Comparison of ENCODE assay signal across 8 mouse cellular contexts in the genomic region with DNA sequence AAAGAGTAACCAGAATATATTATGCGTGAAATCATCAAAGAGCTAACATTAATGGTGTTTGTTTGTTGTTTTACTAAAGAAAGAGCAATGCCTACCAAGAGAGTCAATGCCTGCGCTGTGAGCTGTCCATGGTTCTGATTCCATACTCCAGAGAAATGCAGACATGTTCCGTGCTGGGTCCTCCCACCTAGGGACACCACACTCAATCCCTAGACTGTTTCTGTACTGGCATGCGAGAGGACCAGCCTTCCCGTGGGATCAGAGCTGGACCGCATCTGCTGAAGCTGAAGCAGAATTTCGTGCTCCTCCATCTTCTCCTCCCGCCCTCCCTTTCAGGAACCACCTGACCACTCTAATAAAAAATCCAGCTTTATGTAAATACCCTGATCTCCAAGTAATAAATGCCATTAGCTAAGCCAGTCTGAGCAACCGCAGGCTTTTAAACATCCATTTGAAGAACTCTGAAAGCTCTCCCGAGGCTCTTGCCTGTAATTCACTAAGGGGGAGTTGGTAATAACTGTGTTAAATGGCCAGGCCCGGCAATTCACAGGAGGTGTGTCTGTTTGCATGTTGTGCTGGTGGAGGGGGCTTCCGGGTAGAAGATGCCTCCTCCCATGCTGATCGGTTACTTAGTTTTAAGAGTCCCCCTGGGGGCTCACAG. TPM values are rescaled to one million over a fixed set of nuclear protein-coding genes. Genes with fewer than 3 reads are reported as not detected.
A peak's percentile ranks its signal among the peaks of the same experiment; 100 is the strongest.
DNase-seq lines count a peak whose midpoint lies in the region; ATAC-seq and TF ChIP-seq lines count a peak whose summit lies in the region.

No protein-coding gene starts in this region.

- H3K36me3 ChIP-seq in forebrain, embryonic 15.5 days = no peaks in the 10 kb centered on the region
- H3K36me3 ChIP-seq in midbrain, embryonic 13.5 days = no peaks in the 10 kb centered on the region

- CTCF ChIA-PET in Patski (lab: Charles Lee) = interaction anchor here (1.4 kb wide), 1 partner anchor 24 kb away, joined by 6 read pairs; no protein-coding TSS in a partner anchor

- no peak overlapping the region for H3K9ac ChIP-seq in forebrain, embryonic 15.5 days (replicated peaks)
- no peak overlapping the region for H3K9ac ChIP-seq in midbrain, embryonic 13.5 days (replicated peaks)

- peak; percentile 56 for DNase-seq in 416B (ENCODE audit: low read depth)
- DNase-seq in Patski (ENCODE audit: low read depth, low spot score) = peak; percentile 43
- DNase-seq in kidney, postnatal 14 days = peak; percentile 84
- no peak for DNase-seq in left cerebral cortex, postnatal 4 days
- no peak for DNase-seq in right cerebral cortex, postnatal 25 days
- DNase-seq in layer of hippocampus, postnatal 25 days (ENCODE audit: extremely low spot score in 1 of 2, low spot score in 1 of 2) = no peak

- TF ChIP-seq CTCF in Patski (IDR thresholded peaks at IDR 0.05) = no peak

- intact Hi-C loops in left cerebral cortex, postnatal 4 days (cut with DNase I) = no loop called here

- in situ Hi-C loops in Patski (cut with MboI; ENCODE audit: low pct_unique_long_range_greater_than_20kb) = no loop called here

- peaks cover 17% of the 10 kb centered on the region for H3K4me1 ChIP-seq in forebrain, embryonic 15.5 days
- peaks cover 27% of the 10 kb centered on the region for H3K4me1 ChIP-seq in midbrain, embryonic 13.5 days (replicated peaks)

- H3K4me3 ChIP-seq in forebrain, embryonic 15.5 days = no peak overlapping the region
- no peak overlapping the region for H3K4me3 ChIP-seq in midbrain, embryonic 13.5 days (replicated peaks)

- peak; percentile 71 for ATAC-seq in Patski
- ATAC-seq in forebrain, embryonic 15.5 days (replicated peaks) = 0 out of 2 replicates have a peak, but pooled peaks have one; percentile 16
- ATAC-seq in midbrain, embryonic 13.5 days = peak; percentile 46

- H3K27me3 ChIP-seq in Patski = peaks cover 37% of the 10 kb centered on the region
- H3K27me3 ChIP-seq in forebrain, embryonic 15.5 days = no peaks in the 10 kb centered on the region
- H3K27me3 ChIP-seq in midbrain, embryonic 13.5 days = peaks cover 17% of the 10 kb centered on the region

- POLR2A ChIA-PET in Patski (lab: Charles Lee) = interaction anchor here (0.7 kb wide), 1 partner anchor 13 kb away, joined by 3 read pairs; no protein-coding TSS in a partner anchor

- peak overlapping the region; percentile 52; the same call in 1 of the 2 replicates for H3K27ac ChIP-seq in forebrain, embryonic 15.5 days (replicated peaks)
- peak overlapping the region; percentile 21 for H3K27ac ChIP-seq in midbrain, embryonic 13.5 days

- WGBS in forebrain, embryonic 15.5 days = 22% methylated on average over 13 of the region's 13 CpGs
- WGBS in midbrain, embryonic 13.5 days = 21% methylated on average over 13 of the region's 13 CpGs

- no peak overlapping the region for H3K4me2 ChIP-seq in forebrain, embryonic 15.5 days (replicated peaks)
- no peak overlapping the region for H3K4me2 ChIP-seq in midbrain, embryonic 13.5 days (replicated peaks)

- no peaks in the 10 kb centered on the region for H3K9me3 ChIP-seq in forebrain, embryonic 15.5 days
- H3K9me3 ChIP-seq in midbrain, embryonic 13.5 days = no peaks in the 10 kb centered on the region

RNA-seq across cellular contexts. Expression of a gene that starts 40.0 kb away (rescaled TPM):
- not detected for polyA plus RNA-seq in Patski (2021)
- polyA plus RNA-seq in forebrain, embryonic 15.5 days (2015; fragmentation: Nextera tagmentation; extraction: Ambion mirVana) = 7.1 and 7.4 TPM in 2 replicates
- 6.5 and 8.3 TPM in 2 replicates for polyA plus RNA-seq in midbrain, embryonic 13.5 days (2015; fragmentation: Nextera tagmentation; extraction: Ambion mirVana)
- total RNA-seq in left cerebral cortex, postnatal 4 days (2021) = 10 to 100 TPM; 41.8 to 59.9 TPM
- total RNA-seq in layer of hippocampus, postnatal 25 days (2021) = 10 to 100 TPM; 68.3 to 77.6 TPM

RNA-seq across cellular contexts. Expression of a gene that starts 54.1 kb away (rescaled TPM):
- polyA plus RNA-seq in Patski (2021) = 11.5 TPM
- polyA plus RNA-seq in forebrain, embryonic 15.5 days (2015; fragmentation: Nextera tagmentation; extraction: Ambion mirVana) = 13.4 and 14.7 TPM in 2 replicates
- 10.9 and 14.6 TPM in 2 replicates for polyA plus RNA-seq in midbrain, embryonic 13.5 days (2015; fragmentation: Nextera tagmentation; extraction: Ambion mirVana)
- total RNA-seq in left cerebral cortex, postnatal 4 days (2021) = 10 to 100 TPM; 14.3 to 15.5 TPM
- total RNA-seq in layer of hippocampus, postnatal 25 days (2021) = 10 to 100 TPM; 10.0 to 10.2 TPM

RNA-seq across cellular contexts. Expression of a gene that starts 58.0 kb away (rescaled TPM):
- polyA plus RNA-seq in Patski (2021) = 0.18 TPM
- polyA plus RNA-seq in forebrain, embryonic 15.5 days (2015; fragmentation: Nextera tagmentation; extraction: Ambion mirVana) = 0.37 and 0.42 TPM in 2 replicates
- polyA plus RNA-seq in midbrain, embryonic 13.5 days (2015; fragmentation: Nextera tagmentation; extraction: Ambion mirVana) = 0.58 and 0.67 TPM in 2 replicates
- under 1 TPM in 1 of 2 experiments, not detected in 1; 0.56 TPM for total RNA-seq in left cerebral cortex, postnatal 4 days (2021)
- not detected for total RNA-seq in layer of hippocampus, postnatal 25 days (2021)

Comparison
In these comparisons a context has a peak if more than half of its experiments do, and no peak if none do; other contexts are left out.
1. DNase-seq: peak in 416B (single experiment), Patski (single experiment) and kidney, postnatal 14 days (single experiment); none in left cerebral cortex, postnatal 4 days (single experiment), right cerebral cortex, postnatal 25 days (single experiment) and layer of hippocampus, postnatal 25 days (0 of 2).
2. ATAC-seq: peak in every context shown above with its lines; median percentile 71 in Patski; 46 in midbrain, embryonic 13.5 days; 16 in forebrain, embryonic 15.5 days.